Mouse (Mus musculus): ENCODE measurements around the gene Krt15.

Gene Krt15

DNA sequence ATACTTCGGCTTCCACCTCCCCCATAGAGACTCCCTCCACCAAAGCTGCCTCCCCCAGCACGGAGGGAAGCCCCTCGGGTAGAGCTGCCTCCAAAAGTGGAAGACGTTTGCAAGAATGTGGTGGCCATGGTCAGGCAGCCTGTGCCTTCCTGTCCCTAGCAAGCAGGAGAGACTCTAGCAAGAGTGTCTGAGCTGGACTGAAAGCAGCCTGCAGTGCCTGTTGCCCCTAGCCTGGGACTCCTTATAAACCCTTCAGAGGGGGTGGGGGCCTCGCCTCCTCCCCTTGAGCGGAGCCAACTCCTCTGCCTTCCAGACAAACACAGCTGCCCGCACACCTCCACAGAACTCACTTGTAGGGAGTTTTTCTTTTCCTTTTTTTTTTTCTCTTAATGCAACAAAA, at the start of gene Krt15:
Gene Krt15, minus strand, starts transcription at position 198 of the 400 bp plus-strand sequence.
- no peak for DNase-seq (ENCODE audit: low read depth, low spot score)

DNA sequence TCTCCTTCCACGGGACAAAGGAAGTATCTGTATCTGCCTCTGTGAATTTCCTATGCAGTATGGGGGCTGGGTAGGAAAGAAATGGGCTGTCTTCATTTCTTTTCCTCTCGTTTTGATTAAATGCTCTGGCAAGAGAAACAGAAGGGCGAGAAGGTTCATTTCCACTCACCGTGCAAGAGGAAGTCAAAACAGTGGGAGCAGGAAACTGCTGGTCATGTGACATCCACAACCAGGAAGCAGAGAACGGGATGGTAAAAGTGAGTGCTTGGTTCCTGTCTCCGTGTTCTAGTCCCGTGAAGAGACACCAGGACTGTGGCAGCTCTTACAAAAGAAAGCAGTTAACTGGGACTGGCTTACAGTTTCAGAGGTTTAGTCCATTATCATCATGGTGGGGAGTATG, 46.0 kb upstream of the Krt15 start:
- DNase-seq (ENCODE audit: low read depth, low spot score): no peak

GRCm38 (mm10) chr11:100179260-100179659, 43.5 kb upstream of the Krt15 start:
- DNase-seq (ENCODE audit: low read depth, low spot score): peak; percentile 66

DNA sequence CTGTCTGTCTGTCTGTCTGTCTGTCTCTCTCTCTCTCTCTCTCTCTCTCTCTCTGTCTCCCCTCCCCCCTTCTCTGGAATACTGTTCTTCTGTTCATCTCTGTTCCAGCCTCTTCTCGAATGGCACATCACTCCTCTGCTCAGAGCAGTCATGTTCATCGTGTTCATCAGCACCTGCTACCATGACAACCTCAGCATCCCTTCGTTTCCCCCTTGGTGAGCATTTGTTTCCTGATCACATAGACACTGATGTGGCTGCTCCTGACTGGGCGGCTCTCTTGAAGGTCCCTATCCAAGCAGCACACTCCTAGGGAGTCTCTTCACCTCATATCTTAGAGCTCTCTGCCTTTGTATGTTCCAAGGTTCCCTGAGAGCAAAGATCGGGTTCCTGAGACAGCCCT, 42.6 kb upstream of the Krt15 start:
- peak; percentile 48 for DNase-seq (ENCODE audit: low read depth, low spot score)

DNA sequence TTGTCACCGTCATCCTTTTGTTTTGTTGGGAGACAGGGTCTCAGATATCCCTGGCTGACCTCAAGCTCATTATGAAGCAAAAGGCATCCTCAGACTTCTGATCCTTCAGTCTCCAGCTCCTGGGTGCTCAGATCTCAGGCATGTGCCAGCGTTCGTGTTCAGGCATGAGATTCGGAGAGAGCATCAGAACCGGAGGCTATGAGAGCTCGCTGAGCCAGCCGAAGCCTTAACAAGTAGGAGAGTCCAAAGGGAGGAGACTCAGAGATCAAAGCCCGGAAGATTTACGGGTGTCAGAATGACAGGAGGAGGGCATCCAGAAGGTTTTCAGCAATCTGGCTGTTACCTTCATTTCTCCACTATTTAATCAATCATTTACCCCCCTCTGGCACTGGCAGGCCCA, 41.1 kb upstream of the Krt15 start:
- no peak for DNase-seq (ENCODE audit: low read depth, low spot score)

DNA sequence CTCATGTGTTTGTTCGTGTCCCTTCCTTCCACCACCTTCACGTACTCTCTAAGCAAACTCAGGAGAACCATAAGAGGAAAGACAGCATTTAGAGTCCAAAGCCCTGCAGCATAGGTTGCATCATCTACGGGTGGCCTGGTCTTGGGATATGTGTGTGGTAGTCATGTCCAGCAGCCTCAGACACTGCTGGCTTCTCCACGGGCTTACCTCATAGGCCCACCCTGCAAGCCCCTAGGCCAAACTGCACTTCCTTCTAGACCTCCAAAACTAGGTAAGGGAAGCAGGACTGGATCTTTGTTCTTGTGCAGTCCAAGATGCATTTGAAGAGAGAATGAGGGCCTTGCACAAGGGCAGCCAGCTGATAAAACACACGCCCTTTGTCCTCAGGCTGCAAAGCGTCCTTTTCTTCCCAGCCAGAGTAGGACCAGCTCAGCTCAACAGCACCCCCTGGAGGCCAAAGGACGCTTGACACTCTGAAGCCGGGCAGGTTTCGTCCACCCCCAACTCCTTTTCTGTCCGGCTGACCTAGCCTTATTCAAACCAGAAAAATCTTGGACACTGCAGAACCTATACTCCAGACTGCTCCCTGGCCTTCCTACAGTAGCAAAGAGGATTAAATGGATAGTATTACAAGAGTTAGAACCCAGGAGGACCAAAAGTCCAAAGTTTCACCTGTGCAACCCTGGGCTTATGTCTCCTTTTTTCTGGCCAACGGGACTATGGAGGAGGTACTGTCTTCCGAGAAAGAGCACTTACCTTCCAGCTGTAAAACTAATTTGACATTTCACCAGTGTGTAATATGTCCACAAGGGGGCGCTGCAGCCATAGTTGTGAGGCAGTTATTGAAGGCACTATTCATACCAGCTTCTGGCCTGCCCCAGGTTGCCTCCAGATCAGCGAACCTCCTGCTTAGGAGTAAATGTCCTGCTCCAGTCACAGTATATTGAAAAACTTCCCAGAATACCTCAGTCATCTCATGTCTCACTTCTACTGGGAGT, 33.3 kb upstream of the Krt15 start:
- peak; percentile 73 for DNase-seq (ENCODE audit: low read depth, low spot score)

- no peak for DNase-seq (ENCODE audit: low read depth, low spot score)
Measured at GRCm38 (mm10) chr11:100168071-100168470, 32.3 kb upstream of the Krt15 start.

DNA sequence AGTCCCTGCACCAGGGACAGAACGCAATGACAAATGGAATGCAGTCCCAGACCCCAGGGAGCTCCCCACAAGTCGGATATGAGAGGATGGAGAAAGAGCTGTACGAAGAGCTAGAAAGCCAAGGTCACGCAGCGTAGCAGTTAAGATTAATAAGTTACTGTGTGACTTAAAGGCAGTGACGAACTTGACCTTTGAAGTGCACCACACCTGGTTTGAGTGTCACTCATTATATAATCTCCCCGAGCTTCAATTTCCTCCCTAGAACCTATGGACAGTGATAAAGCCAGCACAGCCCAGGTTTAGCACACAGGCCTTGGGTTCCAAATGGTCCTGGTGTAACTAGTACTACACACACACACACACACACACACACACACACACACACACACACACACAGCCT, 28.7 kb upstream of the Krt15 start:
- DNase-seq (ENCODE audit: low read depth, low spot score): no peak

GRCm38 (mm10) chr11:100157908-100158477, 22.3 kb upstream of the Krt15 start:
- DNase-seq (ENCODE audit: low read depth, low spot score): no peak

GRCm38 (mm10) chr11:100157331-100157730, 21.6 kb upstream of the Krt15 start:
- DNase-seq (ENCODE audit: low read depth, low spot score): no peak

DNA sequence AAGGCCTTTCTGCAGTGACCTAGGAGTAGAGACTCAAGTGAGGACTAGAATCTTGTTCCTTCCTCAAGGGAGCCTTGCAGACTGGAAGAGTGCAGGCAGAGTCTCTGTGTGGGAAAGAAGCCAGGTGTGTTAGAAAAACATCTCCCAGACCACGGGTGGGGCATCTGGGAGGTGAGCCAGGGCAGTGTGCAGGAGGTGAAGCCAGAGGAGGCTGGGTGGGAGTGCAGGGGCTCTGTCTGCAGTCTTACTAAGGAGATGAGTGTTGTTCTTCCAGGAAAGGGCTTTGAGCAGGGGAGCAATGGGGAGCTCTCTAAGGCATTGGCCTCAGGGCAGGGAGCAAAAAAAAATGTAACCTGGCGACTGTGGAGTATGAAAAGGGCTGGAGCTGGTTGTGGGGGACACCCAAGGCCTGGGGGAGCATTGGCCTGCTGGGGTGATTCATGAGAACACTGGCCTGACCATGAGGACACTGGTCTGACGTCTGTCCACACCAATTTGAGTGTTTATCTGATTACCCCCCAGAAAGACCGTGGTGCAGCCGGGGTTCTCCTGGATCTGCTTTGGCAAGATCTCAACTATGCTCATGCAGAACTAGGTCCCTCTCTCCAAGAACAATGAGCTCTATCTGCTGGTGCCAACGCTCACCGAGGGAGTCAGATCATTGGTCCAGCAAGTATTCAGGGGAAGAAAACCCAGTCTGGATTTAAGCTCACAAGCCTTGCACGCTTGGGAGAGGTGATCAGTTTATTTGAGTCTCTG, 19.9 kb upstream of the Krt15 start:
- DNase-seq (ENCODE audit: low read depth, low spot score): no peak

DNA sequence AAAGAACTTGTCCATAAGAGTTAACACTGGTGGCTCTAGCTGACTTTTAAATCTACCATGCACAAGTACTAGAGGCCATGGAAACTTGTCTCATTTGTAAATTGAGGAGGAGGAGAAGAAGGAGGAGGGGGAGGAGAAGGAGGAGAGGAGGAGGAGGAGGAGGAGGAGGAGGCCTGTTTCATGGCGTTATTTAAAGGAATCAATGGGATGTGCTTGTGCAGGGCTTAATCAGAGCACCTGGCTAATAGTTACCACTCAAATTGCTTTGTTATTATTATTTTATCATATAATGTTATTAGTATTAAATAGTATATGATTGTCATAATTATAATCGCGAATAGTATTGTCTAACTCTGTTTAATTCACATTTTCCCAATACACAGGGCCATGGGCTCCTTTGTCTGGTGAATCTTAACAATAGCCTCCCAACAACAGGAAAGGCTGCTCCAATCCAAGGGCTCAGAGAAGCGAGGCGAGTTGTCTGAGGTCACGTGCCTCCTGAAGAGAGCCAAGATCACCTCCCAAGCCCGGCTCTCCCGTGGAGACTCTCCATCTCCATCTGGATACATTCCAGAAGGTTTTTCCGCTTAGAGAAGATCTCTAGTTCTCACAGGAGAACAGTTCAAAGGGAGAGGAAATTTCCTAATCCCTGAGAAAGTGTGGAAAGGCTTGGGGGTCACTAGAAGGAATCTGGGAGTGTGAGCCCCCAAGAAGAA, 13.0 kb upstream of the Krt15 start, which contains the start of gene Krt19:
Gene Krt19, minus strand, starts transcription at position 51 of the 716 bp plus-strand sequence.
- no peak for DNase-seq (ENCODE audit: low read depth, low spot score)

DNA sequence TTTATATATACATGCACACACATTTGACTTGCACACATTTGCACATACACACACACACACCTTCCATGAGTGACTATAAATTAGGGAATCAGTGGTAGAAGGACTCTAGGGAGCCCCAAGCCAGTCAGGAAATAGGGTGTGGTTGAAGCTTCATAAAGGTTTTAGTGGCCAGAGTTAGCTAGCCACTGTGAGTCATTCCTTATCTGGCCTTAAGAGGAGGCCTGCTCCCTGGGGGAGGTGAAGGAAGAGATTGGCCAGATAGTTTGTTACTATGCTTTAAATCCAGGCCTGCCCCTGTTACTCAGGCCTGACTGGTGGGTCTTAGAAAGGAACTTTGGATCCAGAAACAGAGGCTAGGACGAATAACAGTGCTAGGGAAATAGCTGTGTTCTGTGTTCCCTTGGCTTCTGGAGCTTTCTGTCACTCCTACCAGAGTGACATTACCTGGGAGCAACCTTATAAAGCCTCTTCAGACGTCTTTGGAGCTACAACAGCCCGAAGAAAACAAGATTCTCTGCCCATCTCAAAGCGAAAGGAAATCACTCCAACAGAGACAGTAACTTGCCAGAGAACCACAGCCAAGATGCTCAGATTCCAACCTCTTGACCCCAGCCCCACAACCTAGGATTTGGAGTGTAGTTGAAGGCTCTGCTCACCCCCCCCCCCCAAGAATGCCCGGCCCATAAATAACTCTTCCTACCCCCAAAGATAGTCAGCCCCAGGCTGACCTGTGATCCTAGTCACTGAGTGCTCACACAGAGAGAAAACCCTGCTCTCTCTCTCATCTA, 12.0 kb upstream of the Krt15 start:
- DNase-seq (ENCODE audit: low read depth, low spot score): no peak

DNA sequence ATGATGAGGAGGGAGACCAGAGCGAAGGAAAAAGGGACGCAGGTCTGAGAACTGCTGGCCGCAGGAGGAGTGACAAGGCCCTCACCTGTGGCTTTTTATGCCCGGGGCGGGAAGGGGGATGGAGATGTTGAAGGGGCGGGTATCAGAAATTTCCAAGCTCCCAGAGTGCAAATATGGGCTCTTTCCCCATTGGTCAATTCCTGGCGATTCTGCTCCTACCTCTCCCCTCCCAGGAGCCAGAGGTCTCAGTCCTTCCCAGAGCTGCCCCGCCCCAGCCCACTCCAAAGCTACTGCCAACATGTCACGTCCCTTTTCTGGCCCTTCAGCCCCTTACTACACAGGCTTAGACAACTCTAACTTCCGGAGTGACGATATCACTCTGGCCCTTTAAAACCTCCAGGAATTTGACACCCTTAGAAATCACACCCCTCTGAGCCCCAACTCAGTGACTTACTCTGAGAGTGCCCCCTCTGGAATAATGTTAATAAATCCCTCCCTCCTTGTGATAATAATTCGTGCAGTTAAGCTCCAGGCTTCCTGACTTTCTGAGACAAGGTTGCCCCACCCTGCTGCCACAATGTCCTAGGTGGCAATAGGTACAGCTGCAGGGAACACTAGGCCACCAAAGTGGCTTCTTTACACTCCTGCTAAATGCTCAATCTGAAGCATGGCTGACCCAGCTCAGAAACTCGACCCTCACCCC, 10.3 kb upstream of the Krt15 start:
- DNase-seq (ENCODE audit: low read depth, low spot score): no peak

DNA sequence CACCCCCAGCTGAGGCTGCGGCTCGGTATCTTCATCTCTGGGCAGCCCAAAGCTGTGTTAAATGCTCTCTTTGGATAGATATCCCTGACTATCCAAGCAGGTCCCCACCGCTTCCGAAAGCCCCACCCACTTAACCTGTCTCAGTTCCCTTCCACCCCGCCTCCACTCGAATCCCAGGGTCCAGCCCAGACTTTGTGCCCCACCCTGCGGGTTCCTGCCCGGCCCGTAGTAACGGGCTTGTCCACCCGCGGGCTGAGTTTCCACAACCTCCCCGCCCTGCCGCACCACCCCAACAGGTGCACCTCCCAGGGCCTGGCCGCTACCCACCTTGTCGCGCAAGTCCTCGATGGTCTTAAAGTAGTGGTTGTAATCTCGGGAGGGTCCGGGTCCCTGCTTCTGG, 9.4 kb upstream of the Krt15 start:
- DNase-seq (ENCODE audit: low read depth, low spot score): no peak

DNA sequence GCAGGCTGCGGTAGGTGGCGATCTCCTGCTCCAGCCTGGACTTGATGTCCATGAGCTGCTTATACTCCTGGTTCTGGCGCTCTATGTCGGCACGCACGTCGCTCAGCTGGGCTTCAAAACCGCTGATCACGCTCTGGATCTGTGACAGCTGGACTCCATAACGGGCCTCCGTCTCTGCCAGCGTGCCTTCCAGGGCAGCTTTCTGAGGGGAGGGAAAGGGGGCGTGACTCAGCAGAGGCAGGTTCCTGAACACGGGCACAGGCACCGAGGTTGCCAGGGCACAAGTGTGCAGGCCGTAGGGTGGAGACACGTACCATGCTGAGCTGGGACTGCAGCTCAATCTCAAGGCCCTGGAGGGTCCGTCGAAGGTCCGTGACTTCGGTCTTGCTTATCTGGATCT, 5.2 kb upstream of the Krt15 start:
- DNase-seq (ENCODE audit: low read depth, low spot score): no peak

DNA sequence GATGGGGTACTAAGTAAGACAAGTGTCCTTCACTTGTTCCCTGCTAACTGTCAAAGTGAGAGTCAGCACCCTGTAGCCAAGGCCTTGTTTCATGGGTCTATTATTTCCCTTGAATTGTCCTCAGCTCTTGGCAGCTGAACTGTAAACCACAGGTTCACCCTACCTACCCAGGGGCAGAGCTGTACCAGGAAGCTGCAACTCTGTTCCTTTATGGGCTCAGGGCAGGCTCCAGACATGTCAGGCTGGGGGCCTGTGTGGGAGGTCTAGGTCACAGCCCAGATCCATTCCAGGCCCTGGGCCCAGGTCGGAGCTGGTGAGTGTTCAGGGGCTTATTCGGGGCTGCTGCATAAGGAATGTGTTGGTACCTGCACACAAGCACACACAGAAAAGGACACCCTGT, 3.7 kb upstream of the Krt15 start:
- DNase-seq (ENCODE audit: low read depth, low spot score): no peak

- no peak for DNase-seq (ENCODE audit: low read depth, low spot score)
Measured at GRCm38 (mm10) chr11:100138809-100139208, 3.1 kb upstream of the Krt15 start.

DNA sequence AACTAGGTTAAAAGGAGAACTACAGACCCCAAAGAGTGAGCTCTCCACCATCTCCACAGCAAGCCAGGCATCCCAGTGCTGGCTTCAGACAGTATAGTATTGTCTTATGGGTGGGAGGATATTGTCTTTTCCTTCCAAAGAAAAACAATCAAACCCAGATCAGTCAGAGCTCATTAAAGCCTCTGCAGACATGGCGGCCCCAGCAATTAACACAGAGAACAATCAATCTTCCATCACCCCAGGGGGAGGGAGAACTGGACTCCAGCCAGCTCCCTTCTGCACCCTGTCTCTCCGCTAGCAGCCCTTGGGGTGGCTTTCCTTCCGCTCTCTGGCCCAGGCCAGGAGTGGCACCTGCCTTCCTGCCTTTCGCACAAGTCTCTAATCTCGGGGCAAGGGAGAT, 2.0 kb upstream of the Krt15 start:
- DNase-seq (ENCODE audit: low read depth, low spot score): peak; percentile 11

GRCm38 (mm10) chr11:100136559-100136958, 831 bp upstream of the Krt15 start:
- no peak for DNase-seq (ENCODE audit: low read depth, low spot score)

All from brain, adult 2 months (tissue).